Mouse (Mus musculus) lung, postnatal 25 days (tissue): ENCODE measurements around the gene Gm36028.

Source experiments
- DNase-seq: peaks from one replicate; pipeline ENCODE4 v3.0.0; 2022; ENCODE audit warnings: low spot score

Gene Gm36028

DNA sequence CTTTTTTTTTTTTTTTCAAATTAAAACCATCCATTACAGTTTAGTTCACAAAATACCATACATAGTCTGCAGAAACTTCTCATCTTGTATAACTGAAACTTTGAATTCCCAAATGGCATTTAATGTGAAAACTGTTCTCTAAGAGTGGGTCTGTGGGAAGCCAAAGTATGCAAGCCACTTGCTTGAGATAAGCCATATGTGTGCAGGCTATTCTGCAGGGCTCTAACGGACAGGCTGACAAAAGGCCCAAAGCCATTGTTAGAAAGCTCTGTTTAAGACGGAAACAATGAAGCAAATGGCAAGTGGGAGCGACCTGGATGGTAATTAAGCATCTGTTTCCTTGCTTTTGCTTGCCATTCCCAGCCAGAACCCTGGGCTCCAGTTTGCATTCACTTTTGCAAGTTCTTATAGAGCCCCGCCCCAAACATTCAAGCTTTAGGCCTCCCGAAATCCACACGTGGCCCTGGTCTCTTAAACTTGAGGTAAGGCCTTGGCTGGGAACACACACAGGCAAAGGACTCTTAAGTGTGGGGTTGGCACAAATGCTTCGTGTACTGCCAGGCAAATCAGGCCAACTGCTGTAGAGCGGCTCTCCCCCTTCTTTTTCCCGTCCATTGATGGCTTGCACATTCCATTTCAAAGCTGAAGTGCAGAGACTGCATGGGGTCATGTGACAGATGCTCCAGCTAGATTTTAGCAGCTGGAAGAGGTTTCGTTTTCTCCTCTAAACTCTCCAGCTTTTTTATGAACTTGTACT, 51.9 kb downstream of the Gm36028 start:
- peak; percentile 77 for DNase-seq

- DNase-seq, result no peak
Measured at GRCm38 (mm10) chr16:37807269-37807668, 53.7 kb downstream of the Gm36028 start.

- no peak for DNase-seq
Measured at GRCm38 (mm10) chr16:37805746-37806495, 55.0 kb downstream of the Gm36028 start.

GRCm38 (mm10) chr16:37803387-37803950, 57.5 kb downstream of the Gm36028 start:
- DNase-seq, result no peak

DNA sequence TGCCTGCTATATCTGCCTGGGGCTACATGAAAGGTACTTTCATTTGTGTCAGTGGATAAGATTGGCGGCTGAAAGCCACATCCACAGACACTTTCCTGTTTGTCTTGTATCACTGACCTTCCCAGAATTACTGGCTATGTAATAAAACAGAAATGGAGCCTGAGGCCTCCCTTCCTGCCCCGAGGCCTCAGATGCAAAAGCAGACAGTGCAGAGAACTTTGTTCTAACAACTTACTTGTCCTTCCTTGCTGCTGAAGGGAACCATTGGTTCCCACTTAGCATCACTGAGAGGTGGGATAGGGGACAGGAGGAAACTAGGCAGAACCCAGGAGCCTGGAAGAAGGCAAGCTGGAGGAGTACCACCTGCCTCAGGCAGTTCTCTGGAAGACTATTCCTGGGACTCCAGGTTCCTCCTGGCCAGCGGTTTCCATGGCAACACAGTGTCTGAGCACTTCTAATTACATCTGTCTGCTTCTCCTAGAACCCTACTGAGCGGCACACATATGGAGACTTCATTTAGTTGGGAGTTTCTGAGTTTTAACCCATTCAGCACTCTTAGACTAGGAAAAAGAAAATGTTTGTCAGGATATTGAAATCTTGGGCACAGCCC, 58.2 kb downstream of the Gm36028 start:
- no peak for DNase-seq

- no peak for DNase-seq
Measured at GRCm38 (mm10) chr16:37801097-37801496, 59.8 kb downstream of the Gm36028 start.
